Mouse (Mus musculus) E14TG2a.4 (cell line): ENCODE measurements around the gene Atmin.

Experiments used
- H3K27me3 ChIP-seq: 2 replicates; pipeline ENCODE4 v1.6.1; 2014; ENCODE audit warnings: low read length, control low read depth; ENCODE audit not compliant: insufficient read depth
- H3K36me3 ChIP-seq: 2 replicates; pipeline ENCODE4 v1.6.1; 2014; ENCODE audit warnings: low read length, control low read depth; ENCODE audit not compliant: insufficient read depth
- H3K4me1 ChIP-seq: replicated peaks from 2 replicates; pipeline ENCODE4 v1.6.1; 2014; ENCODE audit warnings: low read depth, low read length, control low read depth
- H3K4me3 ChIP-seq: replicated peaks from 2 replicates; pipeline ENCODE4 v1.5.1; 2014; ENCODE audit warnings: mild to moderate bottlenecking, low read length
- H3K9me3 ChIP-seq: 2 replicates; pipeline ENCODE4 v1.6.1; 2014; ENCODE audit warnings: low read length, control low read depth
- CTCF ChIP-seq: conservative IDR thresholded peaks from 2 replicates; pipeline ENCODE4 v1.5.1; 2014; ENCODE audit warnings: low read length
- NANOG ChIP-seq: IDR thresholded peaks from 2 replicates; pipeline ENCODE4 v1.6.1; 2014; ENCODE audit warnings: borderline replicate concordance, low read length, mixed read lengths
- POU5F1 ChIP-seq: IDR thresholded peaks from 2 replicates; pipeline ENCODE4 v1.6.1; 2014; ENCODE audit warnings: low read length, borderline replicate concordance

The Atmin gene

GRCm38 (mm10) chr8:116943161-116943554, at the start of gene Atmin:
Gene Atmin, plus strand, starts transcription at chr8:116943393.
- no peak for TF ChIP-seq CTCF
- TF ChIP-seq NANOG: no peak
- TF ChIP-seq POU5F1: no peak
- Histone ChIP-seq H3K36me3 (peaks cover 48% of the 10 kb centered on the region), H3K4me1 (peaks cover 51% of the 10 kb centered on the region), H3K27me3 (no peaks in the 10 kb centered on the region), H3K4me3 (peak within 1 kb of the TSS; percentile 97), H3K9me3 (no peaks in the 10 kb centered on the region)

GRCm38 (mm10) chr8:116893938-116894337, 49.3 kb upstream of the Atmin start:
- no peaks in the 10 kb centered on the region for H3K4me1 ChIP-seq
- H3K4me3 ChIP-seq: no peak overlapping the region
- TF ChIP-seq CTCF: no peak
- TF ChIP-seq POU5F1: no peak
- no peak for TF ChIP-seq NANOG
- H3K36me3 ChIP-seq: peaks cover 55% of the 10 kb centered on the region
- no peaks in the 10 kb centered on the region for H3K27me3 ChIP-seq
- H3K9me3 ChIP-seq: peaks cover 71% of the 10 kb centered on the region

- H3K27me3 ChIP-seq: no peaks in the 10 kb centered on the region
- H3K36me3 ChIP-seq: peaks cover 40% of the 10 kb centered on the region
- peaks cover 55% of the 10 kb centered on the region for H3K9me3 ChIP-seq
- no peak overlapping the region; the same call in 1 of the 2 replicates for H3K4me3 ChIP-seq
- no peaks in the 10 kb centered on the region for H3K4me1 ChIP-seq
- TF ChIP-seq CTCF: no peak
- no peak for TF ChIP-seq NANOG
- TF ChIP-seq POU5F1: no peak
These were observed 47.7 kb upstream of the Atmin start for GRCm38 (mm10) chr8:116895521-116895920.

GRCm38 (mm10) chr8:116904736-116905135, 38.5 kb upstream of the Atmin start:
- Histone ChIP-seq H3K9me3 (peaks cover 63% of the 10 kb centered on the region), H3K36me3 (peaks cover 42% of the 10 kb centered on the region), H3K27me3 (no peaks in the 10 kb centered on the region), H3K4me3 (0 out of 2 replicates have a peak overlapping the region, but pooled peaks have one; percentile 10), H3K4me1 (no peaks in the 10 kb centered on the region)
- no peak for TF ChIP-seq NANOG
- no peak for TF ChIP-seq POU5F1
- no peak for TF ChIP-seq CTCF

- TF ChIP-seq POU5F1 (no peak), CTCF (no peak), NANOG (no peak)
- no peaks in the 10 kb centered on the region for H3K27me3 ChIP-seq
- H3K4me1 ChIP-seq: no peaks in the 10 kb centered on the region
- H3K9me3 ChIP-seq: peaks cover 68% of the 10 kb centered on the region
- peaks cover 47% of the 10 kb centered on the region for H3K36me3 ChIP-seq
- 0 out of 2 replicates have a peak overlapping the region, but pooled peaks have one; percentile 10 for H3K4me3 ChIP-seq
These were observed 37.9 kb upstream of the Atmin start for GRCm38 (mm10) chr8:116905252-116905651.

GRCm38 (mm10) chr8:116905836-116906235, 37.4 kb upstream of the Atmin start:
- Histone ChIP-seq H3K9me3 (peaks cover 71% of the 10 kb centered on the region), H3K36me3 (peaks cover 53% of the 10 kb centered on the region), H3K4me1 (no peaks in the 10 kb centered on the region), H3K27me3 (no peaks in the 10 kb centered on the region), H3K4me3 (no peak overlapping the region)
- no peak for TF ChIP-seq NANOG

- Histone ChIP-seq H3K4me1 (peaks cover 35% of the 10 kb centered on the region), H3K9me3 (no peaks in the 10 kb centered on the region), H3K36me3 (peaks cover 51% of the 10 kb centered on the region), H3K27me3 (no peaks in the 10 kb centered on the region), H3K4me3 (peak overlapping the region; percentile 94)
- no peak for TF ChIP-seq CTCF
- no peak for TF ChIP-seq NANOG
- TF ChIP-seq POU5F1: no peak
These were observed 22.2 kb upstream of the Atmin start for GRCm38 (mm10) chr8:116921005-116921336.

- Histone ChIP-seq H3K4me1 (peaks cover 34% of the 10 kb centered on the region), H3K27me3 (no peaks in the 10 kb centered on the region), H3K9me3 (no peaks in the 10 kb centered on the region), H3K36me3 (peaks cover 51% of the 10 kb centered on the region), H3K4me3 (peak within 1 kb of the TSS; percentile 94)
- TF ChIP-seq CTCF (no peak), NANOG (no peak), POU5F1 (no peak)
These were observed 21.7 kb upstream of the Atmin start, which contains the start of the genes Cmc2 and Cenpn for GRCm38 (mm10) chr8:116921337-116922059. Gene Cmc2, minus strand, starts transcription at chr8:116921455. Gene Cenpn, plus strand, starts transcription at chr8:116921730.

GRCm38 (mm10) chr8:116922060-116922757, 21.0 kb upstream of the Atmin start:
- Histone ChIP-seq H3K4me1 (peaks cover 27% of the 10 kb centered on the region), H3K36me3 (peaks cover 52% of the 10 kb centered on the region), H3K9me3 (no peaks in the 10 kb centered on the region), H3K27me3 (no peaks in the 10 kb centered on the region), H3K4me3 (peak overlapping the region; percentile 94)
- TF ChIP-seq CTCF (no peak), POU5F1 (no peak), NANOG (no peak)
